Mouse (Mus musculus) midbrain, embryonic 11.5 days (tissue): ENCODE results near the gene Frmd4a. TPM values are rescaled to one million over a fixed set of nuclear protein-coding genes. Genes with fewer than 3 reads are reported as not detected.

ENCODE experiments used
- ATAC-seq: fragments of 200-750 bp; cut with Nextera tagmentation; 2 replicates; pipeline ENCODE4 v1.8.0; 2017; ENCODE audit warnings: moderate TSS enrichment, moderate library complexity; ENCODE audit not compliant: low FRiP score
- DNase-seq: peaks from one replicate; pipeline ENCODE4 v3.0.0; 2015; ENCODE audit warnings: low spot score; ENCODE audit errors: missing footprints
- H3K27ac ChIP-seq: fragments of 300-500 bp; sonication (generic); 2 replicates; pipeline ENCODE4 v1.5.1; 2014; ENCODE audit warnings: low read depth, low read length
- H3K27me3 ChIP-seq: fragments of 300-500 bp; sonication (generic); 2 replicates; pipeline ENCODE4 v1.6.1; 2014; ENCODE audit warnings: mild to moderate bottlenecking, low read length, moderate library complexity, mixed read lengths; ENCODE audit not compliant: control insufficient read depth, insufficient read depth
- H3K36me3 ChIP-seq: fragments of 300-500 bp; sonication (generic); 2 replicates; pipeline ENCODE4 v1.6.1; 2014; ENCODE audit warnings: mild to moderate bottlenecking, low read length, moderate library complexity, mixed read lengths; ENCODE audit not compliant: control insufficient read depth, insufficient read depth
- H3K4me1 ChIP-seq: fragments of 300-500 bp; sonication (generic); 2 replicates; pipeline ENCODE4 v1.6.1; 2014; ENCODE audit warnings: low read length; ENCODE audit not compliant: control insufficient read depth, insufficient read depth
- H3K4me2 ChIP-seq: fragments of 300-500 bp; sonication (generic); 2 replicates; pipeline ENCODE4 v1.6.1; 2014; ENCODE audit warnings: mild to moderate bottlenecking, moderate library complexity
- H3K4me3 ChIP-seq: fragments of 300-500 bp; sonication (generic); 2 replicates; pipeline ENCODE4 v1.5.1; 2014; ENCODE audit warnings: low read depth, low read length
- H3K9ac ChIP-seq: fragments of 300-500 bp; sonication (generic); 2 replicates; pipeline ENCODE4 v1.6.1; 2014; ENCODE audit warnings: low read length
- H3K9me3 ChIP-seq: fragments of 300-500 bp; sonication (generic); 2 replicates; pipeline ENCODE4 v1.6.1; 2016; ENCODE audit warnings: low read length; ENCODE audit not compliant: control insufficient read depth
- WGBS: fragments of 180-500 bp; shearing (Covaris S2); extraction: QIAGEN DNeasy Blood & Tissue Kit; methylation state at CpG from one replicate; pipeline ENCODE4 v1.1.7; 2014; 5-methylcytosine and 5-hydroxymethylcytosine counted together
- polyA plus RNA-seq: library from polyadenylated mRNA; unstranded; fragments of >200 nt; fragmentation: Nextera tagmentation; extraction: Ambion mirVana; gene quantifications from 2 replicates; pipeline ENCODE4 v1.2.1, GENCODE M21; 2014

Frmd4a gene
- polyA plus RNA-seq, 1 experiment from 2014 or later: 35.2 TPM

DNA sequence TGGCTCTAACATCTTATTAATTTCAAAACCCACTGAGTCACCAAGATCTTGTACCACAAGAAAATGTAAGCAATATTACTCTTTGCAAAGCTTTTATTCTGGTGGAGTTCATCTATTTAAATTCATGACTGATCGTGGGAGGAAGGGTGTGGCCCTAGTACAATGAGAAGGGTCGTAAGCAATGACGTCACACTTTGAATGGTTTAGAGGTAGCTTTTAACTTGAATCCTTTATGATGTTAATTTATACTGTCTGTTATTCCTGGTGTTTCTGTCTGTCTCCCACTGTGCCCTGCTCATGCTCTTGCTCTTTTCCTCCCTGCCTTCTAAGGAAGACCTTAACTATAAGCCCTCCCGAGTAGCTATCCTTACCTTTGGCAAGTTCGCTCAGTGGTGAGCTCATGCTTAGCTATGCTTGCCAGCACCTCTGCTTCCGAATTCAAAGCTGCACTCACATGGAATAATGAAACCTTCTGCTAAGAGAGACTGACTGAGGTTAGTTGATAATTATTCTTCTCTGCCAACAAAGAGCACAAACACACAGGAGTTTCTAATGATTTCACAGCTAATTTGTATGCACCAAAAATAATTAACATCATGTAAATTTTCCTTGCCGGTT, 95.9 kb downstream of the Frmd4a start:
- Histone ChIP-seq H3K4me2 (no peak overlapping the region), H3K27ac (no peak overlapping the region), H3K9me3 (no peaks in the 10 kb centered on the region), H3K9ac (no peak overlapping the region), H3K36me3 (no peaks in the 10 kb centered on the region), H3K4me3 (no peak overlapping the region), H3K4me1 (no peaks in the 10 kb centered on the region), H3K27me3 (no peaks in the 10 kb centered on the region)
- ATAC-seq (no peak), DNase-seq (no peak)
- 70% methylated on average over 7 of the region's 7 CpGs for WGBS

GRCm38 (mm10) chr2:4119678-4120458, 102.4 kb downstream of the Frmd4a start:
- no peaks in the 10 kb centered on the region for H3K9me3 ChIP-seq
- H3K27me3 ChIP-seq: no peaks in the 10 kb centered on the region
- no peak for ATAC-seq
- no peaks in the 10 kb centered on the region for H3K36me3 ChIP-seq
- no peaks in the 10 kb centered on the region for H3K4me1 ChIP-seq
- H3K4me3 ChIP-seq: no peak overlapping the region
- H3K27ac ChIP-seq: no peak overlapping the region
- WGBS: 72% methylated on average over 9 of the region's 9 CpGs
- no peak for DNase-seq
- H3K4me2 ChIP-seq: no peak overlapping the region
- H3K9ac ChIP-seq: no peak overlapping the region

DNA sequence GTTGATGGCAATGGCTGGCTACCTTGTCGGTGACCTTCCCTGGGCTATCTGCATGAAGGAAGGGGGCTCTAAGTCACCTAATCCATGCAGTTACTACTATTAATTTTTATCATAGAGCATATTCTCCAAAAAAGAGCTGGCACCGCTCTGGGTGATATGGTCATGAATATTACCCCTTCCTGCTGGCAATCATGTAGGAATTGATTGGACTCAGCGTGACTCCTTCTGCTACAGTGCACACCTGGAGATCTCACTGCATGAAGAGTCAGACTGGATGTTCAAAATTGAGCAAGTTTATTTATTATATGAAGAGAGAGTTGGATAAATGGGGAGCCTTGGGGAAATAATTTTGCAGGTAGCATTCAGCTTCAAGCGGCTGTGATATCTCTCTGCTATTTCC, 113.7 kb downstream of the Frmd4a start:
- no peak overlapping the region for H3K27ac ChIP-seq
- DNase-seq: no peak
- no peak overlapping the region for H3K4me2 ChIP-seq
- H3K4me1 ChIP-seq: no peaks in the 10 kb centered on the region
- no peaks in the 10 kb centered on the region for H3K27me3 ChIP-seq
- H3K4me3 ChIP-seq: no peak overlapping the region
- no peaks in the 10 kb centered on the region for H3K9me3 ChIP-seq
- H3K36me3 ChIP-seq: no peaks in the 10 kb centered on the region
- 93% methylated on average over 4 of the region's 4 CpGs for WGBS
- no peak for ATAC-seq
- H3K9ac ChIP-seq: no peak overlapping the region

GRCm38 (mm10) chr2:4137493-4137892, 120.0 kb downstream of the Frmd4a start:
- Histone ChIP-seq H3K4me1 (peaks cover 1% of the 10 kb centered on the region; the same call in 1 of the 2 replicates), H3K9ac (no peak overlapping the region), H3K9me3 (no peaks in the 10 kb centered on the region), H3K27me3 (no peaks in the 10 kb centered on the region), H3K27ac (no peak overlapping the region), H3K36me3 (no peaks in the 10 kb centered on the region), H3K4me3 (no peak overlapping the region), H3K4me2 (no peak overlapping the region)
- no peak for ATAC-seq
- peak; percentile 69 for DNase-seq
- WGBS: 83% methylated on average over 3 of the region's 3 CpGs

DNA sequence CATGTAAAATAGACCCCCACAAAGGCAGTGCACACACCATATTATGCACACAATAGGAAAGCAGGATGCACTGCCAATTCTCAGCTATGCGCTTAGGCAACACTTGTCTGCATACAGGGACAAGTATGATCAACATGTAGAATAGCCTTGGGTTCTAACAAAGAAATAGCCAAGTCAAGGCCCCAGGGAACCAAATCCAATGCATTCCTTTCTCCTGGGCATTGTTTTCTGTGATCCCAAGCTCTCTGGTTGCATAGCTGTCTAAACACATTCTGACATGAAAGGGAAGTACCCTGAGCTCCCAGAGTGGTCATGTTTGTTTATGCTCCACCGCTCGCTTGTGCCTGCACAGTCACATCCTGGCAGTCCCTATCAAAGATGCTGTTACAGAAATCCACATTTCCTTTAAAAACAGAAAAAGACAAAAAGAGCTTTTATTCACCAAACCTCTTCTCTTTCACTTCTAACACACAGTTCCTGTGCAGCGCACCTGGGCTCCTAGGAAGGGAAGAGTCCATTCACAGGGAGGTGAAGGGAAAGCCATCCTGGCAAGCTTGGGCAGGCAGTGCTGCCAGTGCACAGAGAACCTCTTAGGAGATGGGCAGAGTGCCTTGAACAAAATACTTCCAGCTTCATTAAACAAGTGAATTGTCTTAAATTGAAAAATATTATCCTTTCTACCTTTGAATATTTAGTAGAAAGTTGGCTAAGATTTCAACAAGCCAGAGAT, 124.9 kb downstream of the Frmd4a start:
- ATAC-seq (no peak; the same call in 1 of the 2 replicates), DNase-seq (peak; percentile 89)
- Histone ChIP-seq H3K4me2 (no peak overlapping the region), H3K36me3 (no peaks in the 10 kb centered on the region), H3K27me3 (no peaks in the 10 kb centered on the region), H3K9me3 (no peaks in the 10 kb centered on the region), H3K4me1 (peaks cover 3% of the 10 kb centered on the region; the same call in 1 of the 2 replicates), H3K4me3 (no peak overlapping the region), H3K9ac (no peak overlapping the region), H3K27ac (no peak overlapping the region)
- WGBS: 33% methylated on average over 4 of the region's 4 CpGs

- WGBS: 77% methylated on average over 4 of the region's 4 CpGs
- no peak for DNase-seq
- Histone ChIP-seq H3K4me2 (no peak overlapping the region), H3K9me3 (no peaks in the 10 kb centered on the region), H3K4me1 (peaks cover 3% of the 10 kb centered on the region; the same call in 1 of the 2 replicates), H3K36me3 (no peaks in the 10 kb centered on the region), H3K27ac (no peak overlapping the region), H3K27me3 (no peaks in the 10 kb centered on the region), H3K4me3 (no peak overlapping the region), H3K9ac (no peak overlapping the region)
- no peak for ATAC-seq
Measured at GRCm38 (mm10) chr2:4144424-4144823, 126.9 kb downstream of the Frmd4a start.

GRCm38 (mm10) chr2:4152521-4153040, 135.1 kb downstream of the Frmd4a start:
- Histone ChIP-seq H3K4me1 (peaks cover 19% of the 10 kb centered on the region), H3K9me3 (no peaks in the 10 kb centered on the region), H3K9ac (peak overlapping the region; percentile 50), H3K27me3 (no peaks in the 10 kb centered on the region; the same call in 1 of the 2 replicates), H3K27ac (peak overlapping the region; percentile 33), H3K36me3 (no peaks in the 10 kb centered on the region), H3K4me3 (peak overlapping the region; percentile 37), H3K4me2 (peak overlapping the region; percentile 60)
- DNase-seq: peak; percentile 91
- peak; percentile 43 for ATAC-seq
- WGBS: 1% methylated on average over 14 of the region's 14 CpGs

- H3K4me1 ChIP-seq: peaks cover 19% of the 10 kb centered on the region
- H3K36me3 ChIP-seq: no peaks in the 10 kb centered on the region
- H3K4me2 ChIP-seq: peak overlapping the region; percentile 60
- H3K27me3 ChIP-seq: no peaks in the 10 kb centered on the region; the same call in 1 of the 2 replicates
- peak overlapping the region; percentile 33 for H3K27ac ChIP-seq
- ATAC-seq (peak; percentile 71), DNase-seq (peak; percentile 96)
- peak overlapping the region; percentile 37 for H3K4me3 ChIP-seq
- H3K9me3 ChIP-seq: no peaks in the 10 kb centered on the region
- peak overlapping the region; percentile 50 for H3K9ac ChIP-seq
- WGBS: 2% methylated on average over 16 of the region's 16 CpGs
Measured at GRCm38 (mm10) chr2:4153131-4153631, 135.7 kb downstream of the Frmd4a start.
